Mouse (Mus musculus) embryonic facial prominence, embryonic 11.5 days (tissue): ENCODE data around the gene Hba-x. TPM values are rescaled to one million over a fixed set of nuclear protein-coding genes. Genes with fewer than 3 reads are reported as not detected.

ENCODE experiments used
- polyA plus RNA-seq: library from polyadenylated mRNA; unstranded; fragments of >200 nt; fragmentation: Nextera tagmentation; extraction: Ambion mirVana; gene quantifications from 2 replicates; pipeline ENCODE4 v1.2.1, GENCODE M21; 2014

Gene Hba-x
- polyA plus RNA-seq, 1 experiment from 2014 or later: 2,193 TPM

Other genes starting within 250 kb of the Hba-x start
- gene Il9r, start 76.1 kb upstream of the Hba-x start, polyA plus RNA-seq: 0.08 TPM in 1 of 2 replicates, not detected in the other
- gene Snrnp25, start 71.0 kb upstream of the Hba-x start, polyA plus RNA-seq: 91.8 and 94.6 TPM in 2 replicates
- 21.6 and 24.0 TPM in 2 replicates for gene Rhbdf1, start 54.1 kb upstream of the Hba-x start, polyA plus RNA-seq
- 29.6 and 30.9 TPM in 2 replicates for gene Mpg, start 49.9 kb upstream of the Hba-x start, polyA plus RNA-seq
- 23.4 and 28.7 TPM in 2 replicates for gene Nprl3, start 8.7 kb upstream of the Hba-x start, polyA plus RNA-seq
- 2,270 and 2,500 TPM in 2 replicates for gene Hba-a1, start 7.1 kb downstream of the Hba-x start, polyA plus RNA-seq
- 6.3 and 6.8 TPM in 2 replicates for gene Hbq1b, start 10.6 kb downstream of the Hba-x start, polyA plus RNA-seq
- 4,574 and 5,165 TPM in 2 replicates for gene Hba-a2, start 20.1 kb downstream of the Hba-x start, polyA plus RNA-seq
- 0.50 TPM in 1 of 2 replicates, not detected in the other for gene Hbq1a, start 23.7 kb downstream of the Hba-x start, polyA plus RNA-seq
- 17.2 and 18.0 TPM in 2 replicates for gene Sh3pxd2b, start 71.4 kb downstream of the Hba-x start, polyA plus RNA-seq
- 99.8 and 104 TPM in 2 replicates for gene Ubtd2, start 179.0 kb downstream of the Hba-x start, polyA plus RNA-seq